Mouse (Mus musculus): ENCODE data around the gene Elane. TPM values are rescaled to one million over a fixed set of nuclear protein-coding genes. Genes with fewer than 3 reads are reported as not detected.

Gene Elane
- polyA plus RNA-seq, 1 experiment from 2014 or later = not detected

GRCm38 (mm10) chr10:79855558-79856184 lies 30.4 kb upstream of the Elane start:
- Histone ChIP-seq H3K9me3 (ENCODE audit: control insufficient read depth, low read length) (no peaks in the 10 kb centered on the region), H3K27me3 (replicated peaks; ENCODE audit: control insufficient read depth, insufficient read depth, low read length) (no peaks in the 10 kb centered on the region), H3K4me1 (replicated peaks; ENCODE audit: control insufficient read depth, insufficient read depth, low read length) (peaks cover 46% of the 10 kb centered on the region), H3K27ac (ENCODE audit: low read depth) (peak overlapping the region; percentile 100), H3K9ac (ENCODE audit: low read length) (peak overlapping the region; percentile 100), H3K4me2 (ENCODE audit: low read length) (peak overlapping the region; percentile 96), H3K4me3 (ENCODE audit: low read depth, low read length) (peak overlapping the region; percentile 98), H3K36me3 (ENCODE audit: control insufficient read depth, insufficient read depth, low read length) (peaks cover 37% of the 10 kb centered on the region)
- no peak for ATAC-seq (replicated peaks; ENCODE audit: low FRiP score, low TSS enrichment, low read depth)
- DNase-seq (ENCODE audit: low spot score) = peak; percentile 79
- WGBS = 2% methylated on average over 10 of the region's 10 CpGs

GRCm38 (mm10) chr10:79856280-79856679 lies 29.8 kb upstream of the Elane start:
- ATAC-seq (replicated peaks; ENCODE audit: low FRiP score, low TSS enrichment, low read depth) = no peak
- peak overlapping the region; percentile 96 for H3K4me2 ChIP-seq (ENCODE audit: low read length)
- peaks cover 43% of the 10 kb centered on the region for H3K36me3 ChIP-seq (ENCODE audit: control insufficient read depth, insufficient read depth, low read length)
- H3K9ac ChIP-seq (ENCODE audit: low read length) = peak overlapping the region; percentile 100
- WGBS = 39% methylated on average over 6 of the region's 6 CpGs
- H3K4me3 ChIP-seq (ENCODE audit: low read depth, low read length) = peak overlapping the region; percentile 98
- DNase-seq (ENCODE audit: low spot score) = no peak
- peak overlapping the region; percentile 29; the same call in 1 of the 2 replicates for H3K27ac ChIP-seq (ENCODE audit: low read depth)
- H3K4me1 ChIP-seq (replicated peaks; ENCODE audit: control insufficient read depth, insufficient read depth, low read length) = peaks cover 45% of the 10 kb centered on the region
- no peaks in the 10 kb centered on the region for H3K27me3 ChIP-seq (replicated peaks; ENCODE audit: control insufficient read depth, insufficient read depth, low read length)
- H3K9me3 ChIP-seq (ENCODE audit: control insufficient read depth, low read length) = no peaks in the 10 kb centered on the region

GRCm38 (mm10) chr10:79856704-79857451 lies 29.2 kb upstream of the Elane start:
- H3K9ac ChIP-seq (ENCODE audit: low read length) = peak overlapping the region; percentile 100
- 31% methylated on average over 7 of the region's 7 CpGs for WGBS
- peak overlapping the region; percentile 96 for H3K4me2 ChIP-seq (ENCODE audit: low read length)
- peaks cover 39% of the 10 kb centered on the region for H3K4me1 ChIP-seq (replicated peaks; ENCODE audit: control insufficient read depth, insufficient read depth, low read length)
- peak overlapping the region; percentile 98 for H3K4me3 ChIP-seq (ENCODE audit: low read depth, low read length)
- peaks cover 49% of the 10 kb centered on the region for H3K36me3 ChIP-seq (ENCODE audit: control insufficient read depth, insufficient read depth, low read length)
- no peak for ATAC-seq (replicated peaks; ENCODE audit: low FRiP score, low TSS enrichment, low read depth)
- DNase-seq (ENCODE audit: low spot score) = no peak
- peak overlapping the region; percentile 43; the same call in 1 of the 2 replicates for H3K27ac ChIP-seq (ENCODE audit: low read depth)
- H3K9me3 ChIP-seq (ENCODE audit: control insufficient read depth, low read length) = no peaks in the 10 kb centered on the region
- H3K27me3 ChIP-seq (replicated peaks; ENCODE audit: control insufficient read depth, insufficient read depth, low read length) = no peaks in the 10 kb centered on the region

- Histone ChIP-seq H3K27me3 (replicated peaks; ENCODE audit: control insufficient read depth, insufficient read depth, low read length) (no peaks in the 10 kb centered on the region), H3K4me1 (replicated peaks; ENCODE audit: control insufficient read depth, insufficient read depth, low read length) (peaks cover 33% of the 10 kb centered on the region), H3K9ac (ENCODE audit: low read length) (peak overlapping the region; percentile 100), H3K27ac (ENCODE audit: low read depth) (peak overlapping the region; percentile 43), H3K9me3 (ENCODE audit: control insufficient read depth, low read length) (no peaks in the 10 kb centered on the region), H3K4me2 (ENCODE audit: low read length) (peak overlapping the region; percentile 96), H3K4me3 (ENCODE audit: low read depth, low read length) (peak overlapping the region; percentile 98), H3K36me3 (ENCODE audit: control insufficient read depth, insufficient read depth, low read length) (peaks cover 55% of the 10 kb centered on the region)
- WGBS = 8% methylated on average over 4 of the region's 4 CpGs
- DNase-seq (ENCODE audit: low spot score) = peak; percentile 81
- no peak for ATAC-seq (replicated peaks; ENCODE audit: low FRiP score, low TSS enrichment, low read depth)
Observed at GRCm38 (mm10) chr10:79857452-79857811, 28.6 kb upstream of the Elane start.

GRCm38 (mm10) chr10:79857894-79858293 lies 28.2 kb upstream of the Elane start:
- Histone ChIP-seq H3K4me1 (replicated peaks; ENCODE audit: control insufficient read depth, insufficient read depth, low read length) (peaks cover 29% of the 10 kb centered on the region), H3K27me3 (replicated peaks; ENCODE audit: control insufficient read depth, insufficient read depth, low read length) (no peaks in the 10 kb centered on the region), H3K27ac (ENCODE audit: low read depth) (peak overlapping the region; percentile 43), H3K9me3 (ENCODE audit: control insufficient read depth, low read length) (no peaks in the 10 kb centered on the region), H3K4me2 (ENCODE audit: low read length) (peak overlapping the region; percentile 96), H3K36me3 (ENCODE audit: control insufficient read depth, insufficient read depth, low read length) (peaks cover 60% of the 10 kb centered on the region), H3K9ac (ENCODE audit: low read length) (peak overlapping the region; percentile 35; the same call in 1 of the 2 replicates), H3K4me3 (ENCODE audit: low read depth, low read length) (peak overlapping the region; percentile 98)
- no peak for DNase-seq (ENCODE audit: low spot score)
- ATAC-seq (replicated peaks; ENCODE audit: low FRiP score, low TSS enrichment, low read depth) = no peak
- WGBS = 60% methylated on average over 2 of the region's 2 CpGs

GRCm38 (mm10) chr10:79858416-79859074 lies 27.5 kb upstream of the Elane start:
- ATAC-seq (replicated peaks; ENCODE audit: low FRiP score, low TSS enrichment, low read depth) (no peak), DNase-seq (ENCODE audit: low spot score) (no peak)
- WGBS = 54% methylated on average over 17 of the region's 17 CpGs
- Histone ChIP-seq H3K36me3 (ENCODE audit: control insufficient read depth, insufficient read depth, low read length) (peaks cover 66% of the 10 kb centered on the region), H3K27me3 (replicated peaks; ENCODE audit: control insufficient read depth, insufficient read depth, low read length) (no peaks in the 10 kb centered on the region), H3K4me2 (ENCODE audit: low read length) (peak overlapping the region; percentile 96), H3K4me3 (ENCODE audit: low read depth, low read length) (peak overlapping the region; percentile 98), H3K9me3 (ENCODE audit: control insufficient read depth, low read length) (no peaks in the 10 kb centered on the region), H3K9ac (ENCODE audit: low read length) (peak overlapping the region; percentile 35; the same call in 1 of the 2 replicates), H3K27ac (ENCODE audit: low read depth) (peak overlapping the region; percentile 33; the same call in 1 of the 2 replicates), H3K4me1 (replicated peaks; ENCODE audit: control insufficient read depth, insufficient read depth, low read length) (peaks cover 26% of the 10 kb centered on the region)

- peaks cover 26% of the 10 kb centered on the region for H3K4me1 ChIP-seq (replicated peaks; ENCODE audit: control insufficient read depth, insufficient read depth, low read length)
- no peak overlapping the region for H3K27ac ChIP-seq (ENCODE audit: low read depth)
- H3K4me2 ChIP-seq (ENCODE audit: low read length) = no peak overlapping the region
- DNase-seq (ENCODE audit: low spot score) = no peak
- no peak overlapping the region for H3K9ac ChIP-seq (ENCODE audit: low read length)
- H3K27me3 ChIP-seq (replicated peaks; ENCODE audit: control insufficient read depth, insufficient read depth, low read length) = no peaks in the 10 kb centered on the region
- H3K36me3 ChIP-seq (ENCODE audit: control insufficient read depth, insufficient read depth, low read length) = peaks cover 70% of the 10 kb centered on the region
- WGBS = 84% methylated on average over 11 of the region's 11 CpGs
- H3K4me3 ChIP-seq (ENCODE audit: low read depth, low read length) = no peak overlapping the region
- ATAC-seq (replicated peaks; ENCODE audit: low FRiP score, low TSS enrichment, low read depth) = no peak
- no peaks in the 10 kb centered on the region for H3K9me3 ChIP-seq (ENCODE audit: control insufficient read depth, low read length)
Observed at GRCm38 (mm10) chr10:79859116-79859515, 26.9 kb upstream of the Elane start.

GRCm38 (mm10) chr10:79860079-79860911 lies 25.8 kb upstream of the Elane start:
- Histone ChIP-seq H3K4me2 (ENCODE audit: low read length) (no peak overlapping the region), H3K4me1 (replicated peaks; ENCODE audit: control insufficient read depth, insufficient read depth, low read length) (peaks cover 26% of the 10 kb centered on the region), H3K4me3 (ENCODE audit: low read depth, low read length) (no peak overlapping the region), H3K9ac (ENCODE audit: low read length) (no peak overlapping the region), H3K27me3 (replicated peaks; ENCODE audit: control insufficient read depth, insufficient read depth, low read length) (no peaks in the 10 kb centered on the region), H3K36me3 (ENCODE audit: control insufficient read depth, insufficient read depth, low read length) (peaks cover 80% of the 10 kb centered on the region), H3K27ac (ENCODE audit: low read depth) (no peak overlapping the region), H3K9me3 (ENCODE audit: control insufficient read depth, low read length) (no peaks in the 10 kb centered on the region)
- 92% methylated on average over 26 of the region's 26 CpGs for WGBS
- DNase-seq (ENCODE audit: low spot score) = no peak
- ATAC-seq (replicated peaks; ENCODE audit: low FRiP score, low TSS enrichment, low read depth) = no peak

Measured in intestine, embryonic 14.5 days (tissue).